Mouse (Mus musculus) stomach, adult 2 months (tissue): Measurements from ENCODE around the gene Pld6. TPM values are rescaled to one million over a fixed set of nuclear protein-coding genes. Genes with fewer than 3 reads are reported as not detected.

ENCODE experiments used
- polyA plus RNA-seq: library from polyadenylated mRNA; depleted of rRNA; stranded (reverse); fragments of >200 nt; gene quantifications from 2 replicates; pipeline ENCODE4 v1.2.3, GENCODE M21; 2012; rRNA removed

Gene Pld6
- 7.2 and 18.7 TPM in 2 replicates for polyA plus RNA-seq

DNA sequence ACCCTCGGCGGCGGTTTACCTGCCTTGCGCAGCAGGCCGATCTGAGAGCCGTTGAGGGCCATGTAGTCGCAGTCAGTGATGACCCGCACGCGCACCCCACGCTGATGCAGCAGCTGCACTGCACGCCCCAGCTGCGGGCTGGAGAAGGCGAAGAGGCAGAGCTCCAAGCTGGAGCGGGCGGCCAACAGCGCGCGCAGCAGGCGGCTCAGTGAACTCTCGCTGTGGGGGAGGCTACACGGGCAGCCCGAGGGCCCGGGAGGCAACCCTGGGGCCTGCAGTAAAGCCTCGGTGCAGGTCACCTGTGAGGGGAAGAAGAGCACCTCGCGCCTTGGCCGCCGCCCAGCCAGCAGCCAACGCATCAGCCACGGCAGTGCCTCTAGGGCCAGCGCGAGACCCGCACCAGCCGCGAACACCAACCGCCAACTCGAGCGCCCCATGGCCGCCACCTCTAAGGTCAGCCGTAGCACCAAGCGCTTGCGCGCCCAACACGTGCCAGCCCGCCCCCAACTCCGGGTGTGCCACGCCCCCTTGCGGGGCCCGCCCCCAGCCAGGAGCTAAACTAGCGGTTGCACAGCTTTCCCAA lies at the start of gene Pld6:
Pld6 (minus strand) TSS at position 447 of the 583 bp plus-strand sequence.

GRCm38 (mm10) chr11:59809670-59810474 lies 22.4 kb upstream of the Pld6 start, which contains the start of gene Flcn:
Flcn (minus strand) TSS chr11:59810016.

Other genes with a start within 250 kb of the Pld6 start
- 0.04 and 0.08 TPM in 2 replicates for gene Nlrp3, start 246.1 kb downstream of the Pld6 start, polyA plus RNA-seq
- not detected in 2 replicates for gene Olfr222, start 211.4 kb downstream of the Pld6 start, polyA plus RNA-seq
- gene Olfr223, start 194.4 kb downstream of the Pld6 start, polyA plus RNA-seq: not detected in 2 replicates
- 66.9 and 85.3 TPM in 2 replicates for gene Mprip, start 126.3 kb downstream of the Pld6 start, polyA plus RNA-seq
- gene Flcn, start 22.4 kb upstream of the Pld6 start, polyA plus RNA-seq: 16.9 and 18.8 TPM in 2 replicates
- gene Nt5m, start 51.8 kb upstream of the Pld6 start, polyA plus RNA-seq: 14.7 and 16.4 TPM in 2 replicates
- gene Cops3, start 52.2 kb upstream of the Pld6 start, polyA plus RNA-seq: 3.8 and 5.8 TPM in 2 replicates
- 9.7 and 15.1 TPM in 2 replicates for gene Med9, start 160.6 kb upstream of the Pld6 start, polyA plus RNA-seq
- gene Rasd1, start 177.3 kb upstream of the Pld6 start, polyA plus RNA-seq: 1.7 and 2.8 TPM in 2 replicates